Mouse (Mus musculus) heart, postnatal 4 days (tissue): Measurements from ENCODE around the gene Tcl1b5. TPM values are rescaled to one million over a fixed set of nuclear protein-coding genes. Genes with fewer than 3 reads are reported as not detected.

Experiments used
- DNase-seq: peaks from one replicate; pipeline ENCODE4 v3.0.0; 2021
- total RNA-seq, 2 experiments: library from RNA; stranded (reverse); gene quantifications; 2 replicates each; pipeline ENCODE4 v1.2.3; 2021

The Tcl1b5 gene
- total RNA-seq, 2 experiments from 2014 or later = not detected

- DNase-seq = no peak
Observed at GRCm38 (mm10) chr12:105209231-105209630, 33.1 kb downstream of the Tcl1b5 start.

- DNase-seq = no peak
Observed at GRCm38 (mm10) chr12:105217101-105217760, 41.1 kb downstream of the Tcl1b5 start.

- DNase-seq = no peak
Observed at GRCm38 (mm10) chr12:105222601-105223319, 46.6 kb downstream of the Tcl1b5 start, which contains the start of gene Tcl1. Gene Tcl1 (minus strand): TSS chr12:105222793.

- no peak for DNase-seq
Observed at GRCm38 (mm10) chr12:105224621-105225320, 48.6 kb downstream of the Tcl1b5 start.

Other genes with a start within 250 kb of the Tcl1b5 start
- 1 to 10 TPM; 7.3 to 7.8 TPM for gene Syne3, start 166.5 kb upstream of the Tcl1b5 start, total RNA-seq
- 10 to 100 TPM; 81.2 to 82.0 TPM for gene Glrx5, start 143.7 kb upstream of the Tcl1b5 start, total RNA-seq
- not detected for gene Tcl1b2, start 30.3 kb upstream of the Tcl1b5 start, total RNA-seq
- gene Tcl1b1, start 16.7 kb upstream of the Tcl1b5 start, total RNA-seq = not detected
- gene Tcl1b3, start 14.7 kb downstream of the Tcl1b5 start, total RNA-seq = not detected
- gene Tcl1b4, start 25.6 kb downstream of the Tcl1b5 start, total RNA-seq = not detected
- not detected for gene Tcl1, start 46.4 kb downstream of the Tcl1b5 start, total RNA-seq
- not detected for gene Tunar, start 157.5 kb downstream of the Tcl1b5 start, total RNA-seq